Mouse (Mus musculus): ENCODE results near the gene Klk8.

DNA sequence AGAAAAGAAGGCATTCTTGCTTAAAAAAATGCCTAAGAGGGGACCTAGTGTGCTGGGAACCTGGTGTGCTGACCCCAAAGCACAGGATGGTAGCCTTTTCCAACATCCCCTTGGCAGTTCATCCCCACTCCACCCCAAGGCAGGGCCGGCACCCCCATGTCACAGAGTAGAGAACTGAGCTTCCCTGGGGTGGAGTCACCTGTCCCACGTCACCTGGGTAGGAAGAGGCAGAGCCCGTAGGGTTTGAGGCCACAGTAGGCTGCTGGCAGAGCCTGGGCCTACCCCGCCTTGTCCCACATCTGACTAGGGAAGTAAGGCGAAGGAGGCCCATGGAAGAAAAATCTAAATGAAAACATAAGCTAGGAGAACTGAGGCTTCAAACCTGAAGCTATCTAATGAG, 23.0 kb upstream of the Klk8 start, which contains the start of gene Klk11:
- no peak for TF ChIP-seq POLR2A (IDR thresholded peaks at IDR 0.05; ENCODE audit: borderline replicate concordance, extremely low read depth, insufficient read depth, insufficient read length, poor library complexity, severe bottlenecking)
- no peak for TF ChIP-seq CTCF (IDR thresholded peaks at IDR 0.05; ENCODE audit: borderline replicate concordance, extremely low read depth, insufficient read depth, insufficient read length)

All from brain, embryonic 14.5 days (tissue).